ENCODE assay signal across 10 mouse cellular contexts in genomic region chr3:88555069-88555605, GRCm38 (mm10). TPM values are rescaled to one million over a fixed set of nuclear protein-coding genes. Genes with fewer than 3 reads are reported as not detected.
DNase-seq lines count a peak whose midpoint lies in the region; ATAC-seq and TF ChIP-seq lines count a peak whose summit lies in the region.
"Had no signal": no experiment of that assay in that cellular context is flagged by ENCODE, and none has a peak within 500 bp of the region (broad histone marks: within the 10 kb centered on the region; RNA-seq: fewer than 3 reads in every experiment).

No protein-coding gene starts in this region.

- no peak overlapping the region for H3K9ac ChIP-seq in kidney, postnatal 0 days (ENCODE audit: low read depth, low read length)
- no peak overlapping the region for H3K9ac ChIP-seq in forebrain, embryonic 11.5 days (ENCODE audit: low read length)
- H3K9ac ChIP-seq in intestine, embryonic 16.5 days (ENCODE audit: low read depth, low read length) = peak overlapping the region; percentile 34; the same call in 1 of the 2 replicates
- H3K9ac ChIP-seq: limb, embryonic 15.5 days had no signal

- no peak for TF ChIP-seq CTCF in kidney, postnatal 0 days (IDR thresholded peaks at IDR 0.05; ENCODE audit: low read depth)

- H3K36me3 ChIP-seq in kidney, postnatal 0 days (ENCODE audit: insufficient read depth, low read length) = peaks cover 33% of the 10 kb centered on the region
- H3K36me3 ChIP-seq in forebrain, embryonic 11.5 days (ENCODE audit: control insufficient read depth, insufficient read depth, low read length) = peaks cover 16% of the 10 kb centered on the region
- H3K36me3 ChIP-seq in intestine, embryonic 16.5 days (ENCODE audit: control insufficient read depth, insufficient read depth, low read length) = peaks cover 5% of the 10 kb centered on the region; the same call in 1 of the 2 replicates
- peaks cover 24% of the 10 kb centered on the region for H3K36me3 ChIP-seq in myocyte (ENCODE audit: control insufficient read depth, insufficient read depth)

- no peak for DNase-seq in kidney, postnatal 0 days (ENCODE audit: low spot score)
- no peak for DNase-seq in kidney, postnatal 10 days
- peak; percentile 52 for DNase-seq in forebrain, embryonic 11.5 days (ENCODE audit: low spot score)
- no peak for DNase-seq in adrenal gland, postnatal 10 days
- no peak for DNase-seq in Muller cell, postnatal 12 days (ENCODE audit: inconsistent ontology term)

- H3K27ac ChIP-seq in kidney, postnatal 0 days = no peak overlapping the region
- H3K27ac ChIP-seq in forebrain, embryonic 11.5 days (ENCODE audit: low read depth, low read length) = no peak overlapping the region
- no peak overlapping the region for H3K27ac ChIP-seq in intestine, embryonic 16.5 days (ENCODE audit: low read length)

- H3K9me3 ChIP-seq in kidney, postnatal 0 days (replicated peaks; ENCODE audit: low read length) = no peaks in the 10 kb centered on the region
- H3K9me3 ChIP-seq in forebrain, embryonic 11.5 days (ENCODE audit: control insufficient read depth, low read length) = no peaks in the 10 kb centered on the region
- H3K9me3 ChIP-seq in intestine, embryonic 16.5 days (ENCODE audit: control insufficient read depth, low read length) = no peaks in the 10 kb centered on the region
- H3K9me3 ChIP-seq: limb, embryonic 15.5 days had no signal

- ATAC-seq in kidney, postnatal 0 days (replicated peaks; ENCODE audit: low FRiP score, low read depth) = no peak
- no peak for ATAC-seq in forebrain, embryonic 11.5 days (replicated peaks; ENCODE audit: low FRiP score)
- ATAC-seq in intestine, embryonic 16.5 days = no peak
- no peak for ATAC-seq in CD4-positive, CD25-positive, alpha-beta regulatory T cell, adult 4 months
- ATAC-seq: Patski had no signal

- no peak for TF ChIP-seq POLR2A in myocyte (IDR thresholded peaks at IDR 0.05; ENCODE audit: insufficient read length, low read depth)

- H3K79me2 ChIP-seq in myocyte (ENCODE audit: control insufficient read depth, insufficient read depth) = peaks cover 42% of the 10 kb centered on the region

- 74% methylated on average over 5 of the region's 5 CpGs for WGBS in kidney, postnatal 0 days
- 82% methylated on average over 5 of the region's 5 CpGs for WGBS in forebrain, embryonic 11.5 days
- 89% methylated on average over 5 of the region's 5 CpGs for WGBS in intestine, embryonic 16.5 days

- peak overlapping the region; percentile 88 for H3K4me2 ChIP-seq in kidney, postnatal 0 days (ENCODE audit: low read length)
- peak overlapping the region; percentile 83 for H3K4me2 ChIP-seq in forebrain, embryonic 11.5 days (ENCODE audit: low read depth, low read length, severe bottlenecking)
- peak overlapping the region; percentile 86; the same call in 1 of the 2 replicates for H3K4me2 ChIP-seq in intestine, embryonic 16.5 days (ENCODE audit: low read depth, low read length)
- peak overlapping the region; percentile 14 for H3K4me2 ChIP-seq in myocyte (ENCODE audit: low read depth)

- peaks cover 20% of the 10 kb centered on the region for H3K4me1 ChIP-seq in kidney, postnatal 0 days (replicated peaks; ENCODE audit: insufficient read depth, low read length)
- peaks cover 6% of the 10 kb centered on the region; the same call in 1 of the 2 replicates for H3K4me1 ChIP-seq in forebrain, embryonic 11.5 days (replicated peaks; ENCODE audit: control insufficient read depth, insufficient read depth, low read length)
- H3K4me1 ChIP-seq in intestine, embryonic 16.5 days (ENCODE audit: control insufficient read depth, insufficient read depth, low read length) = peaks cover 25% of the 10 kb centered on the region

- no peaks in the 10 kb centered on the region for H3K27me3 ChIP-seq in kidney, postnatal 0 days (ENCODE audit: insufficient read depth, low read length)
- no peaks in the 10 kb centered on the region for H3K27me3 ChIP-seq in forebrain, embryonic 11.5 days (ENCODE audit: control insufficient read depth, insufficient read depth, low read length)
- no peaks in the 10 kb centered on the region for H3K27me3 ChIP-seq in intestine, embryonic 16.5 days (replicated peaks; ENCODE audit: control insufficient read depth, insufficient read depth, low read length)
- H3K27me3 ChIP-seq in myocyte (ENCODE audit: control insufficient read depth, insufficient read depth, insufficient read length) = no peaks in the 10 kb centered on the region
- H3K27me3 ChIP-seq: limb, embryonic 15.5 days; Patski had no signal

- no peak overlapping the region for H3ac ChIP-seq in myocyte (ENCODE audit: control insufficient read depth, insufficient read length)

- H3K4me3 ChIP-seq in kidney, postnatal 0 days (replicated peaks; ENCODE audit: low read depth, low read length) = no peak overlapping the region
- no peak overlapping the region; the same call in 1 of the 2 replicates for H3K4me3 ChIP-seq in forebrain, embryonic 11.5 days (ENCODE audit: low read depth, low read length)
- H3K4me3 ChIP-seq in intestine, embryonic 16.5 days (ENCODE audit: low read length) = no peak overlapping the region
- H3K4me3 ChIP-seq in myocyte = peak overlapping the region; percentile 85

TF ChIP-seq in myocyte, 11 proteins besides CTCF, POLR2A, EP300 and RAD21:
- no peak for TF ChIP-seq REST (IDR thresholded peaks at IDR 0.05; ENCODE audit: insufficient read depth, insufficient read length)
- TF ChIP-seq MYOG (IDR thresholded peaks at IDR 0.05; ENCODE audit: control insufficient read depth in 1 of 3, insufficient read depth in 1 of 3, insufficient read length in 2 of 3, low read depth in 2 of 3) = no peak
- no peak for TF ChIP-seq TCF12 (IDR thresholded peaks at IDR 0.05; ENCODE audit: insufficient read depth, poor library complexity, severe bottlenecking)
- TF ChIP-seq MYOD1 (IDR thresholded peaks at IDR 0.05; ENCODE audit: control insufficient read depth in 1 of 3, insufficient read length in 2 of 3, low read depth in 2 of 3) = no peak
- TF ChIP-seq MAX (IDR thresholded peaks at IDR 0.05; ENCODE audit: low read depth) = no peak
- no peak for TF ChIP-seq USF1 (IDR thresholded peaks at IDR 0.05; ENCODE audit: low read depth)
- no peak for TF ChIP-seq CEBPB (IDR thresholded peaks at IDR 0.05; ENCODE audit: insufficient read depth, poor library complexity, severe bottlenecking)
- TF ChIP-seq TCF3 (IDR thresholded peaks at IDR 0.05; ENCODE audit: insufficient read length, low read depth) = no peak
- no peak for TF ChIP-seq E2F4 (IDR thresholded peaks at IDR 0.05; ENCODE audit: insufficient read depth)
- no peak for TF ChIP-seq SRF (IDR thresholded peaks at IDR 0.05; ENCODE audit: control insufficient read depth, insufficient read length, low read depth)
- TF ChIP-seq POLR2AphosphoS2 (IDR thresholded peaks at IDR 0.05; ENCODE audit: insufficient read length, low read depth) = no peak
TF ChIP-seq in myocyte: peak in this region for 0.

RNA-seq across cellular contexts. Expression of gene Ubqln4, which starts 1.6 kb away (rescaled TPM):
- polyA plus RNA-seq in kidney, postnatal 0 days (2015; fragmentation: Nextera tagmentation; extraction: Ambion mirVana) = 35.1 and 35.9 TPM in 2 replicates
- 89.2 and 95.0 TPM in 2 replicates for polyA plus RNA-seq in forebrain, embryonic 11.5 days (2014; fragmentation: Nextera tagmentation; extraction: Ambion mirVana)
- 37.2 and 38.9 TPM in 2 replicates for polyA plus RNA-seq in intestine, embryonic 16.5 days (2015; fragmentation: Nextera tagmentation; extraction: Ambion mirVana)
- 44.9 TPM for polyA plus RNA-seq in myocyte (2012; fragmentation: generic; extraction: Trizol)
- polyA plus RNA-seq in CD4-positive, CD25-positive, alpha-beta regulatory T cell, adult 4 months (2017; shearing (Covaris generic)) = 10 to 100 TPM; 11.9 to 12.0 TPM
- 10 to 100 TPM; 63.9 to 73.1 TPM for total RNA-seq in adrenal gland, postnatal 10 days (2021)

RNA-seq across cellular contexts. Expression of gene Lamtor2, which starts 2.3 kb away (rescaled TPM):
- polyA plus RNA-seq in kidney, postnatal 0 days (2015; fragmentation: Nextera tagmentation; extraction: Ambion mirVana) = 164 and 173 TPM in 2 replicates
- 89.3 and 96.0 TPM in 2 replicates for polyA plus RNA-seq in forebrain, embryonic 11.5 days (2014; fragmentation: Nextera tagmentation; extraction: Ambion mirVana)
- polyA plus RNA-seq in intestine, embryonic 16.5 days (2015; fragmentation: Nextera tagmentation; extraction: Ambion mirVana) = 244 and 256 TPM in 2 replicates
- 165 TPM for polyA plus RNA-seq in myocyte (2012; fragmentation: generic; extraction: Trizol)
- 100 to 1,000 TPM; 197 to 234 TPM for polyA plus RNA-seq in CD4-positive, CD25-positive, alpha-beta regulatory T cell, adult 4 months (2017; shearing (Covaris generic))
- 100 to 1,000 TPM; 131 to 132 TPM for total RNA-seq in adrenal gland, postnatal 10 days (2021)

RNA-seq across cellular contexts. Expression of gene Rab25, which starts 7.0 kb away (rescaled TPM):
- polyA plus RNA-seq in kidney, postnatal 0 days (2015; fragmentation: Nextera tagmentation; extraction: Ambion mirVana) = 27.4 and 28.9 TPM in 2 replicates
- 0.43 and 1.1 TPM in 2 replicates for polyA plus RNA-seq in forebrain, embryonic 11.5 days (2014; fragmentation: Nextera tagmentation; extraction: Ambion mirVana)
- polyA plus RNA-seq in intestine, embryonic 16.5 days (2015; fragmentation: Nextera tagmentation; extraction: Ambion mirVana) = 102 and 109 TPM in 2 replicates
- polyA plus RNA-seq in myocyte (2012; fragmentation: generic; extraction: Trizol) = 0.13 TPM
- polyA plus RNA-seq in CD4-positive, CD25-positive, alpha-beta regulatory T cell, adult 4 months (2017; shearing (Covaris generic)) = not detected
- not detected for total RNA-seq in adrenal gland, postnatal 10 days (2021)

RNA-seq across cellular contexts. Expression of gene Ssr2, which starts 20.5 kb away (rescaled TPM):
- polyA plus RNA-seq in kidney, postnatal 0 days (2015; fragmentation: Nextera tagmentation; extraction: Ambion mirVana) = 294 and 311 TPM in 2 replicates
- polyA plus RNA-seq in forebrain, embryonic 11.5 days (2014; fragmentation: Nextera tagmentation; extraction: Ambion mirVana) = 142 and 148 TPM in 2 replicates
- polyA plus RNA-seq in intestine, embryonic 16.5 days (2015; fragmentation: Nextera tagmentation; extraction: Ambion mirVana) = 371 and 377 TPM in 2 replicates
- polyA plus RNA-seq in myocyte (2012; fragmentation: generic; extraction: Trizol) = 294 TPM
- 100 to 1,000 TPM; 160 to 161 TPM for polyA plus RNA-seq in CD4-positive, CD25-positive, alpha-beta regulatory T cell, adult 4 months (2017; shearing (Covaris generic))
- 100 to 1,000 TPM; 221 to 247 TPM for total RNA-seq in adrenal gland, postnatal 10 days (2021)

RNA-seq across cellular contexts. Expression of gene Mex3a, which starts 22.9 kb away (rescaled TPM):
- polyA plus RNA-seq in kidney, postnatal 0 days (2015; fragmentation: Nextera tagmentation; extraction: Ambion mirVana) = 12.5 and 13.8 TPM in 2 replicates
- 44.4 and 46.2 TPM in 2 replicates for polyA plus RNA-seq in forebrain, embryonic 11.5 days (2014; fragmentation: Nextera tagmentation; extraction: Ambion mirVana)
- 6.5 and 7.3 TPM in 2 replicates for polyA plus RNA-seq in intestine, embryonic 16.5 days (2015; fragmentation: Nextera tagmentation; extraction: Ambion mirVana)
- 8.1 TPM for polyA plus RNA-seq in myocyte (2012; fragmentation: generic; extraction: Trizol)
- polyA plus RNA-seq in CD4-positive, CD25-positive, alpha-beta regulatory T cell, adult 4 months (2017; shearing (Covaris generic)) = 1 to 10 TPM in 1 of 2 experiments, under 1 TPM in 1; 0.60 to 1.5 TPM
- total RNA-seq in adrenal gland, postnatal 10 days (2021) = 1 to 10 TPM; 5.5 to 5.6 TPM

Comparison
In these comparisons a context has a peak if more than half of its experiments do, and no peak if none do; other contexts are left out.
1. H3K4me2 ChIP-seq: peak in every context shown above with its lines; median percentile 88 in kidney, postnatal 0 days; 86 in intestine, embryonic 16.5 days; 83 in forebrain, embryonic 11.5 days; 14 in myocyte.
2. RNA of gene Rab25, which starts 7.0 kb away (polyA plus RNA-seq): 102 to 109 TPM in intestine, embryonic 16.5 days and 27.4 to 28.9 TPM in kidney, postnatal 0 days; 0.43 to 1.1 TPM in forebrain, embryonic 11.5 days, not detected in CD4-positive, CD25-positive, alpha-beta regulatory T cell, adult 4 months and 0.13 TPM in myocyte (single experiment); every median in the first group is over 10 times any median in the second.